Mouse (Mus musculus): ENCODE data around the gene Gng3. TPM values are rescaled to one million over a fixed set of nuclear protein-coding genes. Genes with fewer than 3 reads are reported as not detected.
A peak's percentile ranks its signal among the peaks of the same experiment; 100 is the strongest.

The Gng3 gene
- polyA plus RNA-seq, 1 experiment, result 0.83 TPM

DNA sequence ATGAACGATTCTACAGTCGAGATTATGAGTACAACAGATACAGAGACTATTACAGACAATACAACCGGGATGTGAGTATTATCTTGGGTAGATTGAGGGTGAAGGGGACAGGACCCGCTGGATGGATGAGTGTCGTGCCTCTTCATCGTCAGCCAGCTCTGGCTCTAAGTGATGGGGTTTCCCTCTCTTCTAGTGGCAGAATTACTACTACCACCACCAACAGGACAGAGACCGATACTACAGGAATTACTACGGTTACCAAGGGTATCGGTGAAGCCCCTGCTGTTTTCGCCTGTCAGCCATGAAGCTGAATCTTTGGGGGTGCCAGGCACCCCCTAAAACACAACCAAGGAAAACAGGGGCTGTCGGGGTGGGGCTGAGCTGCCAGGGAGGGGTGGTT, 7.7 kb downstream of the Gng3 start:
- no peaks in the 10 kb centered on the region for H3K27me3 ChIP-seq (replicated peaks; ENCODE audit: control insufficient read depth, insufficient read depth, low read length)
- H3K4me1 ChIP-seq (ENCODE audit: control insufficient read depth, insufficient read depth, low read length), result no peaks in the 10 kb centered on the region
- peaks cover 42% of the 10 kb centered on the region for H3K36me3 ChIP-seq (ENCODE audit: control insufficient read depth, insufficient read depth, low read length)
- 79% methylated on average over 11 of the region's 11 CpGs for WGBS
- no peak overlapping the region for H3K4me3 ChIP-seq (ENCODE audit: insufficient read depth, low read depth, low read length)
- no peak overlapping the region for H3K27ac ChIP-seq (ENCODE audit: insufficient read depth, low read depth, low read length)
- DNase-seq, result no peak
- no peak for TF ChIP-seq POLR2A (IDR thresholded peaks at IDR 0.05; ENCODE audit: low read depth, low read length)
- TF ChIP-seq CTCF (conservative IDR thresholded peaks at IDR 0.05; ENCODE audit: insufficient read depth, insufficient read length, low read depth, low read length), result no peak

DNA sequence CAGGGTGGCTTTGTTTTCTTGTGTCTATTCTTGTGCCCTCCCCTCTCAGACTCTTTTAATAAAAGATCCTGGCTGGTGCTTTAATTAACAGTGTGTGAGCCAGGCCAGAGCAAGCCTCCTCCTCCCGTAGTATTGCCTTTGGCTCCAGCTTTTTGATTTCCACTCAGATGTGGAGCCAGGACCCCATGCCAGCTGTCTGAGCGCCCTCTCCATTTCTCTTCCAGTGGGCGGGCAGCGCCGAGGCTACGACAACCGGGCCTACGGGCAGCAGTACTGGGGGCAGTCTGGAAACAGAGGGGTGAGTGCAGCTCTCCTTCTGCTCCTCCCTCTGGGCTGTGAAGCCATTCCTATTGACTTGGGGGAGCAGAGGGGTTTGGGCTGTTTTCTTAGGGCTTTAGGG, 8.3 kb downstream of the Gng3 start:
- Histone ChIP-seq H3K4me1 (ENCODE audit: control insufficient read depth, insufficient read depth, low read length) (no peaks in the 10 kb centered on the region), H3K27me3 (replicated peaks; ENCODE audit: control insufficient read depth, insufficient read depth, low read length) (no peaks in the 10 kb centered on the region), H3K27ac (ENCODE audit: insufficient read depth, low read depth, low read length) (no peak overlapping the region), H3K4me3 (ENCODE audit: insufficient read depth, low read depth, low read length) (no peak overlapping the region), H3K36me3 (ENCODE audit: control insufficient read depth, insufficient read depth, low read length) (peaks cover 44% of the 10 kb centered on the region)
- TF ChIP-seq CTCF (conservative IDR thresholded peaks at IDR 0.05; ENCODE audit: insufficient read depth, insufficient read length, low read depth, low read length) (no peak), POLR2A (IDR thresholded peaks at IDR 0.05; ENCODE audit: low read depth, low read length) (no peak)
- 88% methylated on average over 8 of the region's 8 CpGs for WGBS
- DNase-seq, result no peak

DNA sequence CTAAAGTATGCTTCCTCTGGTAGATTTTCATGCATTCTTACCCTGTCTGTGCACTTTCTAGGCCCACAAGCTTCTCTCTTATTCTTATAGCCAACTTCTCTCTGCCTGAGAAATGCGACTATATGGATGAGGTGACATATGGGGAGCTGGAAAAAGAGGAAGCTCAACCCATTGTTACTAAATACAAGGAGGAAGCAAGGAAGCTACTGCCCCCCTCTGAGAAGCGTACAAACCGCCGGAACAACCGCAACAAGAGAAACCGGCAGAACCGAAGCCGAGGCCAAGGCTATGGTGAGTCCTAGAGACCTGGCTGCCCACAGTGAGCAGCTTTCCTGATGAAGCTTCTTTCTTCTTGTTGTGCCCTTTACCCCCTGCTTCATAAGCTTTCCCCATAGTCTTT, 9.3 kb downstream of the Gng3 start, which contains the start of gene AC129217.1:
Gene AC129217.1, plus strand, starts transcription at position 114 of the 400 bp plus-strand sequence.
- Histone ChIP-seq H3K4me3 (ENCODE audit: insufficient read depth, low read depth, low read length) (no peak within 1 kb of the TSS), H3K36me3 (ENCODE audit: control insufficient read depth, insufficient read depth, low read length) (peaks cover 50% of the 10 kb centered on the region), H3K27me3 (replicated peaks; ENCODE audit: control insufficient read depth, insufficient read depth, low read length) (no peaks in the 10 kb centered on the region), H3K27ac (ENCODE audit: insufficient read depth, low read depth, low read length) (no peak within 1 kb of the TSS), H3K4me1 (ENCODE audit: control insufficient read depth, insufficient read depth, low read length) (no peaks in the 10 kb centered on the region)
- 86% methylated on average over 8 of the region's 8 CpGs for whole genome bisulfite sequencing
- TF ChIP-seq POLR2A (IDR thresholded peaks at IDR 0.05; ENCODE audit: low read depth, low read length) (no peak), CTCF (conservative IDR thresholded peaks at IDR 0.05; ENCODE audit: insufficient read depth, insufficient read length, low read depth, low read length) (no peak)
- peak; percentile 15 for DNase-seq

DNA sequence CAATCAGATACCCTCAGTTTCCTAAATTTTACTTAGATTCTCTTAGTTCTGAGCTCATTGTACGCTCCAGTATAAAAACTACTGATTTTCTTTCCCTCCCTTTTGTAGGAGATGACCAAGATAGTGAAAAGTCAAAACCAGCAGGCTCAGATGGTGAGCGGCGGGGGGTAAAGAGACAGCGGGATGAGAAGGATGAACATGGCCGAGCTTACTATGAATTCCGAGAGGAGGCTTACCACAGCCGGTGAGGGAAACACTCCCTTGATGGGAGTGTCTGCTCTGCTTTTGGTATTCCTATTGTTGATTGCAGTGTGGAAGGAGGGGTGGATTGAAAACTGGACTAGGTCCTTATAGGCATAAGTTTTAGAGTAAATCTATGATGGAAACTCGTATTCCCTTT, 16.3 kb downstream of the Gng3 start:
- H3K4me3 ChIP-seq (ENCODE audit: insufficient read depth, low read depth, low read length), result 0 out of 2 replicates have a peak overlapping the region, but pooled peaks have one; percentile 13
- no peak overlapping the region for H3K27ac ChIP-seq (ENCODE audit: insufficient read depth, low read depth, low read length)
- TF ChIP-seq POLR2A (IDR thresholded peaks at IDR 0.05; ENCODE audit: low read depth, low read length) (no peak), CTCF (conservative IDR thresholded peaks at IDR 0.05; ENCODE audit: insufficient read depth, insufficient read length, low read depth, low read length) (no peak)
- peaks cover 16% of the 10 kb centered on the region for H3K36me3 ChIP-seq (ENCODE audit: control insufficient read depth, insufficient read depth, low read length)
- H3K4me1 ChIP-seq (ENCODE audit: control insufficient read depth, insufficient read depth, low read length), result peaks cover 3% of the 10 kb centered on the region; the same call in 1 of the 2 replicates
- no peak for DNase-seq
- 37% methylated on average over 8 of the region's 8 CpGs for WGBS
- no peaks in the 10 kb centered on the region for H3K27me3 ChIP-seq (replicated peaks; ENCODE audit: control insufficient read depth, insufficient read depth, low read length)

DNA sequence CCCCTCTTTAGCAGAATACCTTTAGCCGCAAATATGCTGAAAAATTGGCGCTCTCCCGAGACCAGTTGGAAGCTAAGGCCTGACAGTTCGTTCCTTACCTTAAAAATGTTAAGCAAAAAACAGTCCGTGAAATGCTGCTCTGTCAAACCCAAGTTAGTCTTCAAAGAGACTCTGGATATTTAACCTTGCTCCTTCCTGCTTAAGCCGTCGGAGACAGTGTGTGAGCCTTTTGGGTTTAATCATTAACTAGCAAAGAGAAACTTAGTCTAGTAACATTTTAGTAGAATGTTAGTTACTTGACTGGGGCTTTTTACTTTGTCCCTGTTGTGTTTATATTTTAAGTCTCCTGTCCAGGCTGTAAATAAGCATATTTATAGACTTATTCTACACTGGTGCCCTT, 17.8 kb downstream of the Gng3 start:
- peak overlapping the region; percentile 90 for H3K4me3 ChIP-seq (ENCODE audit: insufficient read depth, low read depth, low read length)
- under 1% methylated on average over 7 of the region's 7 CpGs for WGBS
- peak overlapping the region; percentile 98 for H3K27ac ChIP-seq (ENCODE audit: insufficient read depth, low read depth, low read length)
- no peaks in the 10 kb centered on the region for H3K27me3 ChIP-seq (replicated peaks; ENCODE audit: control insufficient read depth, insufficient read depth, low read length)
- TF ChIP-seq POLR2A (IDR thresholded peaks at IDR 0.05; ENCODE audit: low read depth, low read length) (no peak), CTCF (conservative IDR thresholded peaks at IDR 0.05; ENCODE audit: insufficient read depth, insufficient read length, low read depth, low read length) (no peak)
- peak; percentile 82 for DNase-seq
- peaks cover 6% of the 10 kb centered on the region; the same call in 1 of the 2 replicates for H3K4me1 ChIP-seq (ENCODE audit: control insufficient read depth, insufficient read depth, low read length)
- peaks cover 9% of the 10 kb centered on the region for H3K36me3 ChIP-seq (ENCODE audit: control insufficient read depth, insufficient read depth, low read length)

DNA sequence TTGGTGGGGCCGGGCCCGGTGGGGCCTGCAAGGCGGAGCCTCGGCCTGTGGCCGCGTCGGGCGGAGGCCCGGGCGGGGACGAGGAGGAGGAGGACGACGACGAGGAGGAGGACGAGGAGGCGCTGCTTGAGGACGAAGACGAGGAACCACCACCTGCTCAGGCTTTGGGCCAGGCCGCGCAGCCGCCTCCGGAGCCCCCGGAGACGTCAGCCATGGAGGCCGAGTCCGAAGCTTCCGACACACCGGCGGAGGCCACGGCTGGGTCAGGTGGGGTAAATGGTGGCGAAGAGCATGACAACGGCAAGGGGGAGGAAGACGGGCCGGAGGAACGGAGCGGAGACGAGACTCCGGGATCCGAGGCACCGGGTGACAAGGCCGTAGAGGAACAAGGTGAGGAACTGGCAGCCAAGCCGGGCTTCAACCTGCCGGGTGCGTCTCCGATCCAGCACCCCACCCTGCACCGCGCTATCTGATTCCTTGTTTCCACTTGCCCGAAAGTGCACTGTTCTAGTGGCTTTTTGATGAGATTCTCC, 18.5 kb downstream of the Gng3 start:
- Histone ChIP-seq H3K27me3 (replicated peaks; ENCODE audit: control insufficient read depth, insufficient read depth, low read length) (no peaks in the 10 kb centered on the region), H3K27ac (ENCODE audit: insufficient read depth, low read depth, low read length) (peak overlapping the region; percentile 98), H3K4me1 (ENCODE audit: control insufficient read depth, insufficient read depth, low read length) (peaks cover 9% of the 10 kb centered on the region; the same call in 1 of the 2 replicates), H3K4me3 (ENCODE audit: insufficient read depth, low read depth, low read length) (peak overlapping the region; percentile 90), H3K36me3 (ENCODE audit: control insufficient read depth, insufficient read depth, low read length) (peaks cover 7% of the 10 kb centered on the region)
- DNase-seq, result no peak
- TF ChIP-seq CTCF (conservative IDR thresholded peaks at IDR 0.05; ENCODE audit: insufficient read depth, insufficient read length, low read depth, low read length) (no peak), POLR2A (IDR thresholded peaks at IDR 0.05; ENCODE audit: low read depth, low read length) (no peak)
- under 1% methylated on average over 46 of the region's 48 CpGs for WGBS

DNA sequence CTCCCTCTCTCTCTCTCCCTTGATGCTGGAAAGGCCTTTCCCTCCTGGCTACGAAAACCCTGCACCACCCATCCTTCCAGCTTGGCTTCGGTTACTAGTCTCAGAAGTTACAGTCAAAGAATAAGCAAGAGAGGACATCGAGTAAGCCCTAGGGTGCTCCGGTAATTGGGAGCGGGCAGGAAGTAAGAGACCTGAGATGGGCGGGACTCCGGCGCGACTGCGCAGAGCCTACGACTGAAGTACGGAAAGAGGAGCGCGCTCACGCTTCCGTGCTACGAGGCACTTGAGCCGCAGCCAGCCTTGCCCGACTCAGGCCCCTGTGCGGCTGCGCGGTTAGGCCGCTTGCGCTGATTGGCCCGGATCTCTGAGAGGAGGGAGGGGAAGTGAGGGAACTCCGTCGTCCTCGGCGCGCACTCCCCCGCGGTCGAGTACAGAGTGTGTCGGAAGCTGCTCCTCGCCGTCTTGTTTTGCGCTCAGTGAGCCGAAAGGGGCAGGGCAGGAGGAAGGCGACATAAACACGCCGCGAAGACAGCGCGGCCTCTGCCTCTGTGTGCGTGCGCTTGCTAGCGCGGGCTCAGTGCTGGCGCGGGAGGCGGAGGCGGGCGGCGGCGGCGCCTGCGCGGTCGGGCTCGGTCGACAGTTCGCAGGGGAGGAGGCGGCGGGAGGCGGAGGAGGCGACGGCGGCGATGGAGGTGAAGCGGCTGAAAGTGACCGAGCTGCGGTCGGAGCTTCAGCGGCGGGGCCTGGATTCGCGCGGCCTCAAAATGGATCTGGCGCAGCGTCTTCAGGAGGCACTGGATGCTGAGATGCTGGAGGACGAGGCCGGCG, 19.2 kb downstream of the Gng3 start, which contains the start of gene Hnrnpul2:
Gene Hnrnpul2, plus strand, starts transcription at position 415 of the 828 bp plus-strand sequence.
- Histone ChIP-seq H3K4me3 (ENCODE audit: insufficient read depth, low read depth, low read length) (peak within 1 kb of the TSS; percentile 90), H3K36me3 (ENCODE audit: control insufficient read depth, insufficient read depth, low read length) (peaks cover 2% of the 10 kb centered on the region), H3K27me3 (replicated peaks; ENCODE audit: control insufficient read depth, insufficient read depth, low read length) (no peaks in the 10 kb centered on the region), H3K4me1 (ENCODE audit: control insufficient read depth, insufficient read depth, low read length) (peaks cover 9% of the 10 kb centered on the region; the same call in 1 of the 2 replicates), H3K27ac (ENCODE audit: insufficient read depth, low read depth, low read length) (peak within 1 kb of the TSS; percentile 98)
- TF ChIP-seq CTCF (conservative IDR thresholded peaks at IDR 0.05; ENCODE audit: insufficient read depth, insufficient read length, low read depth, low read length) (no peak), POLR2A (IDR thresholded peaks at IDR 0.05; ENCODE audit: low read depth, low read length) (peak; percentile 93)
- DNase-seq, result peak; percentile 99
- 1% methylated on average over 81 of the region's 83 CpGs for WGBS

All from kidney, adult 2 months (tissue).